Mouse (Mus musculus): ENCODE measurements around the gene Chmp4b. TPM values are rescaled to one million over a fixed set of nuclear protein-coding genes. Genes with fewer than 3 reads are reported as not detected.

Chmp4b gene
- polyA plus RNA-seq, 1 experiment from 2014 or later = 22.4 TPM

GRCm38 (mm10) chr2:154699360-154699759 lies 47.9 kb downstream of the Chmp4b start:
- Histone ChIP-seq H3K27ac (ENCODE audit: low read depth, low read length) (no peak overlapping the region), H3K9me3 (replicated peaks; ENCODE audit: control insufficient read depth, low read length) (no peaks in the 10 kb centered on the region), H3K4me3 (ENCODE audit: low read depth, low read length) (no peak overlapping the region), H3K27me3 (replicated peaks; ENCODE audit: control insufficient read depth, insufficient read depth, low read length) (no peaks in the 10 kb centered on the region), H3K4me1 (ENCODE audit: control insufficient read depth, insufficient read depth, low read length) (no peaks in the 10 kb centered on the region), H3K36me3 (ENCODE audit: control insufficient read depth, insufficient read depth, low read length) (peaks cover 18% of the 10 kb centered on the region), H3K9ac (ENCODE audit: low read length) (no peak overlapping the region), H3K4me2 (ENCODE audit: low read length) (no peak overlapping the region)
- WGBS = 96% methylated on average over 4 of the region's 4 CpGs
- DNase-seq (ENCODE audit: low spot score) (no peak), ATAC-seq (no peak)

GRCm38 (mm10) chr2:154700177-154700576 lies 48.7 kb downstream of the Chmp4b start:
- H3K9me3 ChIP-seq (replicated peaks; ENCODE audit: control insufficient read depth, low read length) = no peaks in the 10 kb centered on the region
- 89% methylated on average over 2 of the region's 2 CpGs for WGBS

GRCm38 (mm10) chr2:154702637-154703315 lies 51.3 kb downstream of the Chmp4b start:
- no peak overlapping the region for H3K9ac ChIP-seq (ENCODE audit: low read length)
- no peak overlapping the region for H3K4me3 ChIP-seq (ENCODE audit: low read depth, low read length)
- H3K27ac ChIP-seq (ENCODE audit: low read depth, low read length) = no peak overlapping the region
- ATAC-seq (peak; percentile 78), DNase-seq (ENCODE audit: low spot score) (peak; percentile 74)
- H3K4me2 ChIP-seq (ENCODE audit: low read length) = peak overlapping the region; percentile 38; the same call in 1 of the 2 replicates
- H3K36me3 ChIP-seq (ENCODE audit: control insufficient read depth, insufficient read depth, low read length) = 0 out of 2 replicates have a peak, but pooled peaks cover 3% of the 10 kb centered on the region
- WGBS = 3% methylated on average over 17 of the region's 17 CpGs
- H3K27me3 ChIP-seq (replicated peaks; ENCODE audit: control insufficient read depth, insufficient read depth, low read length) = no peaks in the 10 kb centered on the region
- H3K4me1 ChIP-seq (ENCODE audit: control insufficient read depth, insufficient read depth, low read length) = no peaks in the 10 kb centered on the region; the same call in 1 of the 2 replicates
- H3K9me3 ChIP-seq (replicated peaks; ENCODE audit: control insufficient read depth, low read length) = no peaks in the 10 kb centered on the region

More at GRCm38 (mm10) chr2:154700177-154700576, 48.7 kb downstream of the Chmp4b start:
- peaks cover 10% of the 10 kb centered on the region; the same call in 1 of the 2 replicates for H3K36me3 ChIP-seq (ENCODE audit: control insufficient read depth, insufficient read depth, low read length)
- DNase-seq (ENCODE audit: low spot score) (no peak), ATAC-seq (no peak)
- H3K27me3 ChIP-seq (replicated peaks; ENCODE audit: control insufficient read depth, insufficient read depth, low read length) = no peaks in the 10 kb centered on the region
- no peak overlapping the region for H3K27ac ChIP-seq (ENCODE audit: low read depth, low read length)
- H3K4me2 ChIP-seq (ENCODE audit: low read length) = no peak overlapping the region
- H3K4me3 ChIP-seq (ENCODE audit: low read depth, low read length) = no peak overlapping the region
- no peak overlapping the region for H3K9ac ChIP-seq (ENCODE audit: low read length)
- no peaks in the 10 kb centered on the region for H3K4me1 ChIP-seq (ENCODE audit: control insufficient read depth, insufficient read depth, low read length)

GRCm38 (mm10) chr2:154706526-154707280 lies 55.2 kb downstream of the Chmp4b start:
- no peak for DNase-seq (ENCODE audit: low spot score)
- Histone ChIP-seq H3K36me3 (ENCODE audit: control insufficient read depth, insufficient read depth, low read length) (no peaks in the 10 kb centered on the region), H3K9me3 (replicated peaks; ENCODE audit: control insufficient read depth, low read length) (no peaks in the 10 kb centered on the region), H3K4me2 (ENCODE audit: low read length) (no peak overlapping the region), H3K4me1 (ENCODE audit: control insufficient read depth, insufficient read depth, low read length) (no peaks in the 10 kb centered on the region; the same call in 1 of the 2 replicates), H3K27ac (ENCODE audit: low read depth, low read length) (no peak overlapping the region), H3K27me3 (replicated peaks; ENCODE audit: control insufficient read depth, insufficient read depth, low read length) (no peaks in the 10 kb centered on the region), H3K9ac (ENCODE audit: low read length) (no peak overlapping the region), H3K4me3 (ENCODE audit: low read depth, low read length) (no peak overlapping the region)
- ATAC-seq = no peak
- 71% methylated on average over 11 of the region's 11 CpGs for WGBS

- Histone ChIP-seq H3K36me3 (ENCODE audit: control insufficient read depth, insufficient read depth, low read length) (no peaks in the 10 kb centered on the region), H3K4me1 (ENCODE audit: control insufficient read depth, insufficient read depth, low read length) (no peaks in the 10 kb centered on the region; the same call in 1 of the 2 replicates), H3K27me3 (replicated peaks; ENCODE audit: control insufficient read depth, insufficient read depth, low read length) (no peaks in the 10 kb centered on the region), H3K27ac (ENCODE audit: low read depth, low read length) (no peak overlapping the region), H3K9ac (ENCODE audit: low read length) (no peak overlapping the region), H3K9me3 (replicated peaks; ENCODE audit: control insufficient read depth, low read length) (no peaks in the 10 kb centered on the region), H3K4me3 (ENCODE audit: low read depth, low read length) (no peak overlapping the region), H3K4me2 (ENCODE audit: low read length) (no peak overlapping the region)
- no peak for ATAC-seq
- DNase-seq (ENCODE audit: low spot score) = no peak
- WGBS = 86% methylated on average over 7 of the region's 7 CpGs
Observed at GRCm38 (mm10) chr2:154707284-154707683, 55.8 kb downstream of the Chmp4b start.

GRCm38 (mm10) chr2:154707830-154708385 lies 56.4 kb downstream of the Chmp4b start:
- 58% methylated on average over 7 of the region's 7 CpGs for WGBS
- Histone ChIP-seq H3K27me3 (replicated peaks; ENCODE audit: control insufficient read depth, insufficient read depth, low read length) (no peaks in the 10 kb centered on the region), H3K4me3 (ENCODE audit: low read depth, low read length) (no peak overlapping the region), H3K4me1 (ENCODE audit: control insufficient read depth, insufficient read depth, low read length) (no peaks in the 10 kb centered on the region; the same call in 1 of the 2 replicates), H3K9me3 (replicated peaks; ENCODE audit: control insufficient read depth, low read length) (no peaks in the 10 kb centered on the region), H3K36me3 (ENCODE audit: control insufficient read depth, insufficient read depth, low read length) (no peaks in the 10 kb centered on the region), H3K9ac (ENCODE audit: low read length) (no peak overlapping the region), H3K27ac (ENCODE audit: low read depth, low read length) (no peak overlapping the region), H3K4me2 (ENCODE audit: low read length) (no peak overlapping the region)
- DNase-seq (ENCODE audit: low spot score) (peak; percentile 78), ATAC-seq (peak; percentile 69; the same call in 1 of the 2 replicates)

- Histone ChIP-seq H3K4me1 (ENCODE audit: control insufficient read depth, insufficient read depth, low read length) (no peaks in the 10 kb centered on the region; the same call in 1 of the 2 replicates), H3K36me3 (ENCODE audit: control insufficient read depth, insufficient read depth, low read length) (no peaks in the 10 kb centered on the region), H3K9ac (ENCODE audit: low read length) (no peak overlapping the region), H3K27ac (ENCODE audit: low read depth, low read length) (no peak overlapping the region), H3K9me3 (replicated peaks; ENCODE audit: control insufficient read depth, low read length) (no peaks in the 10 kb centered on the region), H3K4me2 (ENCODE audit: low read length) (no peak overlapping the region), H3K27me3 (replicated peaks; ENCODE audit: control insufficient read depth, insufficient read depth, low read length) (no peaks in the 10 kb centered on the region), H3K4me3 (ENCODE audit: low read depth, low read length) (no peak overlapping the region)
- WGBS = 53% methylated on average over 3 of the region's 3 CpGs
- ATAC-seq = no peak
- no peak for DNase-seq (ENCODE audit: low spot score)
Observed at GRCm38 (mm10) chr2:154711701-154712100, 60.2 kb downstream of the Chmp4b start.

GRCm38 (mm10) chr2:154712271-154712677 lies 60.8 kb downstream of the Chmp4b start:
- no peaks in the 10 kb centered on the region for H3K9me3 ChIP-seq (replicated peaks; ENCODE audit: control insufficient read depth, low read length)
- H3K36me3 ChIP-seq (ENCODE audit: control insufficient read depth, insufficient read depth, low read length) = no peaks in the 10 kb centered on the region
- DNase-seq (ENCODE audit: low spot score) (no peak), ATAC-seq (no peak)
- no peak overlapping the region for H3K27ac ChIP-seq (ENCODE audit: low read depth, low read length)
- H3K4me3 ChIP-seq (ENCODE audit: low read depth, low read length) = no peak overlapping the region
- no peak overlapping the region for H3K4me2 ChIP-seq (ENCODE audit: low read length)
- H3K9ac ChIP-seq (ENCODE audit: low read length) = no peak overlapping the region
- H3K27me3 ChIP-seq (replicated peaks; ENCODE audit: control insufficient read depth, insufficient read depth, low read length) = no peaks in the 10 kb centered on the region
- 42% methylated on average over 5 of the region's 5 CpGs for WGBS
- no peaks in the 10 kb centered on the region; the same call in 1 of the 2 replicates for H3K4me1 ChIP-seq (ENCODE audit: control insufficient read depth, insufficient read depth, low read length)
